Mouse (Mus musculus) forebrain, embryonic 10.5 days (tissue): ENCODE measurements around the gene Dxo. TPM values are rescaled to one million over a fixed set of nuclear protein-coding genes. Genes with fewer than 3 reads are reported as not detected.

ENCODE experiments used
- microRNA-seq: library from miRNA; unstranded; fragments of <30 nt; microRNA quantifications from one replicate; pipeline ENCODE4, GENCODE M21; 2017
- polyA plus RNA-seq: library from polyadenylated mRNA; unstranded; fragments of >200 nt; fragmentation: Nextera tagmentation; extraction: Ambion mirVana; gene quantifications from 2 replicates; pipeline ENCODE4 v1.2.1, GENCODE M21; 2016

The Dxo gene
- polyA plus RNA-seq, 1 experiment from 2014 or later: 80.2 TPM

Small RNA genes lying within 50 kb of the gene (microRNA-seq; reads per million reads assigned to microRNA genes)
- not detected for gene Mir6970
- 2.7 reads per million for gene Mir6971
- gene Mir6972: not detected

Other genes starting within 250 kb of the Dxo start
- gene Gpsm3, start 247.2 kb upstream of the Dxo start, polyA plus RNA-seq: 5.9 and 6.5 TPM in 2 replicates
- 15.6 and 15.7 TPM in 2 replicates for gene Pbx2, start 245.8 kb upstream of the Dxo start, polyA plus RNA-seq
- gene Ager, start 239.2 kb upstream of the Dxo start, polyA plus RNA-seq: 2.3 TPM in 2 replicates
- 185 and 186 TPM in 2 replicates for gene Rnf5, start 233.3 kb upstream of the Dxo start, polyA plus RNA-seq
- 60.8 and 62.7 TPM in 2 replicates for gene Agpat1, start 232.8 kb upstream of the Dxo start, polyA plus RNA-seq
- gene Egfl8, start 221.0 kb upstream of the Dxo start, polyA plus RNA-seq: 1.6 and 3.1 TPM in 2 replicates
- gene Ppt2, start 208.5 kb upstream of the Dxo start, polyA plus RNA-seq: 22.1 and 22.4 TPM in 2 replicates
- 0.54 and 0.62 TPM in 2 replicates for gene Prrt1, start 207.5 kb upstream of the Dxo start, polyA plus RNA-seq
- 14.8 and 15.5 TPM in 2 replicates for gene Fkbpl, start 192.3 kb upstream of the Dxo start, polyA plus RNA-seq
- gene Atf6b, start 189.9 kb upstream of the Dxo start, polyA plus RNA-seq: 105 and 106 TPM in 2 replicates
- not detected in 2 replicates for gene Tnxb, start 166.5 kb upstream of the Dxo start, polyA plus RNA-seq
- gene C4b, start 93.1 kb upstream of the Dxo start, polyA plus RNA-seq: not detected in 2 replicates
- gene Cyp21a1, start 32.5 kb upstream of the Dxo start, polyA plus RNA-seq: not detected in 2 replicates
- 28.6 and 31.6 TPM in 2 replicates for gene Stk19, start 74 bp upstream of the Dxo start, polyA plus RNA-seq
- gene Skiv2l, start 13.2 kb downstream of the Dxo start, polyA plus RNA-seq: 58.0 and 58.3 TPM in 2 replicates
- gene Nelfe, start 13.4 kb downstream of the Dxo start, polyA plus RNA-seq: 150 and 153 TPM in 2 replicates
- 1.8 and 2.7 TPM in 2 replicates for gene Cfb, start 25.5 kb downstream of the Dxo start, polyA plus RNA-seq
- 6.6 and 7.0 TPM in 2 replicates for gene Zbtb12, start 42.5 kb downstream of the Dxo start, polyA plus RNA-seq
- gene Gm20547, start 45.0 kb downstream of the Dxo start, polyA plus RNA-seq: 0.05 and 0.11 TPM in 2 replicates
- 0.83 and 1.7 TPM in 2 replicates for gene C2, start 61.2 kb downstream of the Dxo start, polyA plus RNA-seq
- gene Ehmt2, start 61.5 kb downstream of the Dxo start, polyA plus RNA-seq: 93.3 and 98.8 TPM in 2 replicates
- gene Slc44a4, start 77.4 kb downstream of the Dxo start, polyA plus RNA-seq: 0.06 and 0.11 TPM in 2 replicates
- 18.2 and 18.8 TPM in 2 replicates for gene Neu1, start 94.2 kb downstream of the Dxo start, polyA plus RNA-seq
- 0.07 TPM in 1 of 2 replicates, not detected in the other for gene Hspa1b, start 122.2 kb downstream of the Dxo start, polyA plus RNA-seq
- gene Gm20481, start 132.9 kb downstream of the Dxo start, polyA plus RNA-seq: not detected in 2 replicates
- gene Hspa1a, start 135.1 kb downstream of the Dxo start, polyA plus RNA-seq: 0.94 and 2.1 TPM in 2 replicates
- 1.1 TPM in 2 replicates for gene Hspa1l, start 135.7 kb downstream of the Dxo start, polyA plus RNA-seq
- gene Lsm2, start 144.8 kb downstream of the Dxo start, polyA plus RNA-seq: 363 and 375 TPM in 2 replicates
- gene Vars, start 164.0 kb downstream of the Dxo start, polyA plus RNA-seq: 229 and 234 TPM in 2 replicates
- 0.19 and 0.22 TPM in 2 replicates for gene Vwa7, start 179.6 kb downstream of the Dxo start, polyA plus RNA-seq
- gene Sapcd1, start 191.0 kb downstream of the Dxo start, polyA plus RNA-seq: 3.0 and 4.1 TPM in 2 replicates
- gene Msh5, start 209.7 kb downstream of the Dxo start, polyA plus RNA-seq: 4.3 and 5.1 TPM in 2 replicates
- gene Clic1, start 212.9 kb downstream of the Dxo start, polyA plus RNA-seq: 174 and 179 TPM in 2 replicates
- gene Ddah2, start 222.0 kb downstream of the Dxo start, polyA plus RNA-seq: 414 and 441 TPM in 2 replicates
- gene Ly6g6c, start 228.4 kb downstream of the Dxo start, polyA plus RNA-seq: 0.25 TPM in 1 of 2 replicates, not detected in the other
- gene Mpig6b, start 229.2 kb downstream of the Dxo start, polyA plus RNA-seq: 0.59 and 0.72 TPM in 2 replicates
- 1.00 TPM in 1 of 2 replicates, not detected in the other for gene Ly6g6e, start 239.9 kb downstream of the Dxo start, polyA plus RNA-seq
- gene Ly6g6d, start 241.0 kb downstream of the Dxo start, polyA plus RNA-seq: 1.8 and 2.0 TPM in 2 replicates
- gene Ly6g6f, start 248.6 kb downstream of the Dxo start, polyA plus RNA-seq: 0.46 and 0.69 TPM in 2 replicates